Mouse (Mus musculus): Measurements from ENCODE around the gene Ube2a.

DNA sequence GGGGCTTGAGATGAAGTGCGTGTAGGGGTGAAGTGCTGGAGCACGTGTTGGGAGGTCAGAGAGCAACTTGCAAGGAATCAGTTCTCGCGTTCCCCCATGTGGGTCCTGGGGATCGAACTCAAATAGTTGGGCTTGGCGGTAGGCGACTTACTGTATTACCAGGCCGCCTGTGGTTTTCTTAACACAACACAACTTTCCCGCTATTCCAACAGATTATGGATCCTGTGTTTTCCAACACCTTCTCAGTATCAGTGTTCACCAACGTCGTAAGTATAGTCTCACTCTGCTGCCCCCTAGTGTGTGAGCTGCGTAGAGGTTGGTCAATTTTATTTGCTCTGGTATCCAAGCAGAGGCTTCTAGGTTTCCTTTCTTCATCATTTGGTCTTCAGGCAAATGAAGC, 37.6 kb downstream of the Ube2a start:
- TF ChIP-seq CTCF (IDR thresholded peaks at IDR 0.05; ENCODE audit: borderline replicate concordance, control insufficient read depth, extremely low read depth, insufficient read depth, low read length, poor library complexity) (no peak), POLR2A (IDR thresholded peaks at IDR 0.05; ENCODE audit: control insufficient read depth, extremely low read depth, insufficient read depth, low read length, poor library complexity) (no peak)

Data from thymus, adult 2 months (tissue).